Mouse (Mus musculus) heart, postnatal 0 days (tissue): ENCODE data around the gene Fbxo2. TPM values are rescaled to one million over a fixed set of nuclear protein-coding genes. Genes with fewer than 3 reads are reported as not detected.
"Not testable (repeated sequence)": the region's sequence is repeated elsewhere in the genome, so short reads cannot be mapped to it uniquely, and the experiment has no call there.

Experiments used
- ATAC-seq: fragments of 200-750 bp; cut with Nextera tagmentation; 2 replicates; pipeline ENCODE4 v1.8.0; 2017; ENCODE audit warnings: low read depth, moderate number of reproducible peaks, moderate library complexity; ENCODE audit not compliant: insufficient read depth
- DNase-seq: peaks from one replicate; pipeline ENCODE4 v3.0.0-alpha.2; 2016; ENCODE audit warnings: low spot score
- H3K27ac ChIP-seq: fragments of 300-500 bp; sonication (generic); 2 replicates; pipeline ENCODE4 v1.5.1; 2014; ENCODE audit warnings: low read depth, mild to moderate bottlenecking
- H3K27me3 ChIP-seq: fragments of 300-500 bp; sonication (generic); 2 replicates; pipeline ENCODE4 v1.6.1; 2014; ENCODE audit warnings: low read length, mixed read lengths; ENCODE audit not compliant: control insufficient read depth, insufficient read depth
- H3K36me3 ChIP-seq: fragments of 300-500 bp; sonication (generic); replicated peaks from 2 replicates; pipeline ENCODE4 v1.6.1; 2014; ENCODE audit warnings: low read length, mixed read lengths; ENCODE audit not compliant: control insufficient read depth, insufficient read depth
- H3K4me1 ChIP-seq: fragments of 300-500 bp; sonication (generic); 2 replicates; pipeline ENCODE4 v1.6.1; 2014; ENCODE audit warnings: antibody characterized with exemption; ENCODE audit not compliant: control insufficient read depth, insufficient read depth
- H3K4me2 ChIP-seq: fragments of 300-500 bp; sonication (generic); 2 replicates; pipeline ENCODE4 v1.6.1; 2014; ENCODE audit warnings: low read depth, mild to moderate bottlenecking, low read length, moderate library complexity
- H3K4me3 ChIP-seq: fragments of 300-500 bp; sonication (generic); 2 replicates; pipeline ENCODE4 v1.5.1; 2014; ENCODE audit warnings: low read depth, low read length
- H3K9ac ChIP-seq: fragments of 300-500 bp; sonication (generic); replicated peaks from 2 replicates; pipeline ENCODE4 v1.6.1; 2014; ENCODE audit warnings: low read depth, low read length, mixed read lengths
- H3K9me3 ChIP-seq: fragments of 300-500 bp; sonication (generic); replicated peaks from 2 replicates; pipeline ENCODE4 v1.6.1; 2016; ENCODE audit warnings: low read length; ENCODE audit not compliant: control insufficient read depth
- CTCF ChIP-seq: IDR thresholded peaks from 2 replicates; pipeline ENCODE4 v1.5.1; 2016; ENCODE audit warnings: antibody characterized with exemption, control low read depth, low read depth
- EP300 ChIP-seq: IDR thresholded peaks from 2 replicates; pipeline ENCODE4 v1.6.1; 2016; ENCODE audit warnings: antibody characterized with exemption, low read depth
- WGBS: fragments of 180-500 bp; shearing (Covaris S2); extraction: QIAGEN DNeasy Blood & Tissue Kit; methylation state at CpG from one replicate; pipeline ENCODE4 v1.1.7; 2014; 5-methylcytosine and 5-hydroxymethylcytosine counted together
- polyA plus RNA-seq: library from polyadenylated mRNA; unstranded; fragments of >200 nt; fragmentation: Nextera tagmentation; extraction: Ambion mirVana; gene quantifications from 2 replicates; pipeline ENCODE4 v1.2.1, GENCODE M21; 2015
- total RNA-seq: library from RNA; depleted of rRNA; stranded (reverse); fragments of >200 nt; gene quantifications from 2 replicates; pipeline ENCODE4 v1.2.3, GENCODE M21; 2014; ENCODE audit warnings: low replicate concordance

Gene Fbxo2
- total and polyA plus RNA-seq, 2 experiments from 2014 or later: 0.11 TPM; not detected in 1

GRCm38 (mm10) chr4:148182363-148182762, 21.9 kb downstream of the Fbxo2 start:
- no peak for DNase-seq
- Histone ChIP-seq H3K27ac (no peak overlapping the region), H3K9ac (no peak overlapping the region), H3K4me3 (no peak overlapping the region), H3K27me3 (peaks cover 21% of the 10 kb centered on the region; the same call in 1 of the 2 replicates), H3K4me2 (no peak overlapping the region), H3K9me3 (no peaks in the 10 kb centered on the region), H3K36me3 (no peaks in the 10 kb centered on the region), H3K4me1 (no peaks in the 10 kb centered on the region)
- 37% methylated on average over 8 of the region's 8 CpGs for WGBS
- no peak for ATAC-seq
- TF ChIP-seq EP300 (no peak), CTCF (no peak)

- no peaks in the 10 kb centered on the region for H3K36me3 ChIP-seq
- DNase-seq (no peak), ATAC-seq (no peak)
- peaks cover 1% of the 10 kb centered on the region; the same call in 1 of the 2 replicates for H3K27me3 ChIP-seq
- H3K4me3 ChIP-seq: no peak overlapping the region
- H3K27ac ChIP-seq: no peak overlapping the region
- H3K9ac ChIP-seq: no peak overlapping the region
- H3K4me1 ChIP-seq: no peaks in the 10 kb centered on the region
- 68% methylated on average over 9 of the region's 9 CpGs for WGBS
- no peak for TF ChIP-seq CTCF
- TF ChIP-seq EP300: no peak
- H3K9me3 ChIP-seq: no peaks in the 10 kb centered on the region
- no peak overlapping the region for H3K4me2 ChIP-seq
Observed at GRCm38 (mm10) chr4:148184564-148184963, 24.1 kb downstream of the Fbxo2 start.

- Histone ChIP-seq H3K4me1 (no peaks in the 10 kb centered on the region), H3K27ac (no peak overlapping the region), H3K4me2 (no peak overlapping the region), H3K4me3 (no peak overlapping the region), H3K9me3 (no peaks in the 10 kb centered on the region), H3K27me3 (no peaks in the 10 kb centered on the region), H3K36me3 (no peaks in the 10 kb centered on the region), H3K9ac (no peak overlapping the region)
- 57% methylated on average over 4 of the region's 4 CpGs for WGBS
- DNase-seq (no peak), ATAC-seq (no peak)
- TF ChIP-seq CTCF: no peak
- no peak for TF ChIP-seq EP300
Observed at GRCm38 (mm10) chr4:148185819-148186218, 25.4 kb downstream of the Fbxo2 start.

GRCm38 (mm10) chr4:148188767-148189166, 28.3 kb downstream of the Fbxo2 start:
- ATAC-seq, H3K9me3 ChIP-seq, H3K27me3 ChIP-seq, H3K4me3 ChIP-seq, H3K27ac ChIP-seq, H3K4me2 ChIP-seq, DNase-seq, H3K4me1 ChIP-seq, H3K36me3 ChIP-seq, H3K9ac ChIP-seq: not testable (repeated sequence)
- WGBS: 88% methylated on average over 1 of the region's 1 CpGs

GRCm38 (mm10) chr4:148192707-148193245, 32.4 kb downstream of the Fbxo2 start:
- no peak overlapping the region for H3K9ac ChIP-seq
- WGBS: 23% methylated on average over 11 of the region's 11 CpGs
- no peak overlapping the region for H3K27ac ChIP-seq
- no peak overlapping the region for H3K4me3 ChIP-seq
- no peaks in the 10 kb centered on the region for H3K27me3 ChIP-seq
- no peaks in the 10 kb centered on the region for H3K4me1 ChIP-seq
- H3K9me3 ChIP-seq: no peaks in the 10 kb centered on the region
- no peak for TF ChIP-seq CTCF
- no peak for TF ChIP-seq EP300
- DNase-seq (no peak), ATAC-seq (no peak)
- no peaks in the 10 kb centered on the region for H3K36me3 ChIP-seq
- H3K4me2 ChIP-seq: no peak overlapping the region

GRCm38 (mm10) chr4:148194400-148194799, 34.0 kb downstream of the Fbxo2 start:
- TF ChIP-seq CTCF: no peak
- TF ChIP-seq EP300: no peak
- Histone ChIP-seq H3K36me3 (no peaks in the 10 kb centered on the region), H3K9ac (no peak overlapping the region), H3K4me2 (no peak overlapping the region), H3K27ac (no peak overlapping the region), H3K4me1 (no peaks in the 10 kb centered on the region), H3K4me3 (no peak overlapping the region), H3K9me3 (no peaks in the 10 kb centered on the region), H3K27me3 (no peaks in the 10 kb centered on the region)
- ATAC-seq: no peak
- no peak for DNase-seq
